Mouse (Mus musculus) forebrain, embryonic 11.5 days (tissue): ENCODE measurements around the gene Dab2ip. TPM values are rescaled to one million over a fixed set of nuclear protein-coding genes. Genes with fewer than 3 reads are reported as not detected.

Experiments used
- ATAC-seq: fragments of 200-750 bp; cut with Nextera tagmentation; replicated peaks from 2 replicates; pipeline ENCODE4 v1.8.0; 2017; ENCODE audit warnings: moderate TSS enrichment; ENCODE audit not compliant: low FRiP score
- DNase-seq: peaks from one replicate; pipeline ENCODE4 v3.0.0-alpha.2; 2017; ENCODE audit warnings: low spot score
- H3K27ac ChIP-seq: fragments of 300-500 bp; sonication (generic); 2 replicates; pipeline ENCODE4 v1.5.1; 2014; ENCODE audit warnings: low read depth, low read length
- H3K27me3 ChIP-seq: fragments of 300-500 bp; sonication (generic); 2 replicates; pipeline ENCODE4 v1.6.1; 2014; ENCODE audit warnings: mild to moderate bottlenecking, low read length, mixed read lengths; ENCODE audit not compliant: control insufficient read depth, insufficient read depth
- H3K36me3 ChIP-seq: fragments of 300-500 bp; sonication (generic); 2 replicates; pipeline ENCODE4 v1.6.1; 2014; ENCODE audit warnings: mild to moderate bottlenecking, low read length, moderate library complexity, mixed read lengths; ENCODE audit not compliant: control insufficient read depth, insufficient read depth
- H3K4me1 ChIP-seq: fragments of 300-500 bp; sonication (generic); replicated peaks from 2 replicates; pipeline ENCODE4 v1.6.1; 2014; ENCODE audit warnings: low read length, mixed read lengths; ENCODE audit not compliant: control insufficient read depth, insufficient read depth
- H3K4me2 ChIP-seq: fragments of 300-500 bp; sonication (generic); 2 replicates; pipeline ENCODE4 v1.6.1; 2014; ENCODE audit warnings: low read depth, mild to moderate bottlenecking, low read length, moderate library complexity, mixed read lengths; ENCODE audit not compliant: severe bottlenecking
- H3K4me3 ChIP-seq: fragments of 300-500 bp; sonication (generic); 2 replicates; pipeline ENCODE4 v1.5.1; 2014; ENCODE audit warnings: low read depth, low read length
- H3K9ac ChIP-seq: fragments of 300-500 bp; sonication (generic); 2 replicates; pipeline ENCODE4 v1.6.1; 2014; ENCODE audit warnings: low read length
- H3K9me3 ChIP-seq: fragments of 300-500 bp; sonication (generic); 2 replicates; pipeline ENCODE4 v1.6.1; 2016; ENCODE audit warnings: low read length, mixed read lengths; ENCODE audit not compliant: control insufficient read depth
- WGBS: fragments of 180-500 bp; shearing (Covaris S2); extraction: QIAGEN DNeasy Blood & Tissue Kit; methylation state at CpG from one replicate; pipeline ENCODE4 v1.1.7; 2014; 5-methylcytosine and 5-hydroxymethylcytosine counted together
- polyA plus RNA-seq: library from polyadenylated mRNA; unstranded; fragments of >200 nt; fragmentation: Nextera tagmentation; extraction: Ambion mirVana; gene quantifications from 2 replicates; pipeline ENCODE4 v1.2.1, GENCODE M21; 2014

Gene Dab2ip
- polyA plus RNA-seq, 1 experiment from 2014 or later: 51.5 TPM

DNA sequence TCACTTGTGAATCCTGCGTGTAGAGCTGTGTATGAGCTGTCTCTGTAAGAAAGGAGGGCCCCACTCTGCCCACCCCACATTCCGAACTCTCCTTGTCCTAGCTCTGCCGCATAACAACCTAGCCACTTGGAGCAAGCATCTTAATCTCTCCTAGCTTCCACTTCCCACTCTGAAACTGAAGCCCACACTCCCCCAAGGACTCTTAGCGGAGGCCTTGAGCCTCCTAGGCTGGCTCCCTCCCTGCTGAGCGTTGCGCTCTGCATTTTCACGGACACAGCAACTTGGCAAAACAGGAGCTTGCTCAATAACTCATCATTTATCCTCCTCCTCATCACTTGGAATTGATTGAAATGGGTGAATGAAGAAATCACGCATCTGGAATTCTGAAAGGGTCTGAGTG, 97.9 kb downstream of the Dab2ip start:
- no peak overlapping the region for H3K9ac ChIP-seq
- DNase-seq: no peak
- H3K27me3 ChIP-seq: no peaks in the 10 kb centered on the region
- no peak for ATAC-seq
- H3K4me2 ChIP-seq: no peak overlapping the region
- no peak overlapping the region for H3K27ac ChIP-seq
- 45% methylated on average over 8 of the region's 8 CpGs for WGBS
- H3K4me3 ChIP-seq: no peak overlapping the region
- H3K4me1 ChIP-seq: peaks cover 5% of the 10 kb centered on the region; the same call in 1 of the 2 replicates
- H3K36me3 ChIP-seq: no peaks in the 10 kb centered on the region
- H3K9me3 ChIP-seq: no peaks in the 10 kb centered on the region

DNA sequence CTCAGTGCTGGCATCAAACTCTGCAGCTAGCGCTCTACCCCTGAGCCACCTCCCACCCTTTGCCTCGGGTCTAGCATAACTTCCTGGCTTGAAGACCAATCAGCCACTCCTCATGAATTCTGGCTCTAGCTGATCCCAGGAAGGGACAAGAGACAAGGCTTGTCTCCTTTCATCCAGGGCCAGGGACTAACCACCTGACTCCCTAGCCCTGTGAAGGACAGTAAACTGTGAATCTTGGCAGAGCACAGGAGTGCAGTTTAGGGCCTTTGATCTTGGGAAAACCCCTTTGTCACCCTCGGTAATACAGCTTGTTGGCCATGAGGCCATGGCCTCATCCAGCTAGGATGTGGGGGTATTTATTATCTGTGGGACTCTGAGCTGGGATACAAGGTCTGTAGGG, 100.2 kb downstream of the Dab2ip start:
- no peak overlapping the region for H3K4me3 ChIP-seq
- no peak for ATAC-seq
- WGBS: 79% methylated on average over 3 of the region's 3 CpGs
- H3K9me3 ChIP-seq: no peaks in the 10 kb centered on the region
- H3K27ac ChIP-seq: no peak overlapping the region
- no peaks in the 10 kb centered on the region for H3K36me3 ChIP-seq
- H3K4me1 ChIP-seq: peaks cover 16% of the 10 kb centered on the region
- no peak for DNase-seq
- H3K9ac ChIP-seq: no peak overlapping the region
- H3K4me2 ChIP-seq: no peak overlapping the region
- H3K27me3 ChIP-seq: no peaks in the 10 kb centered on the region

DNA sequence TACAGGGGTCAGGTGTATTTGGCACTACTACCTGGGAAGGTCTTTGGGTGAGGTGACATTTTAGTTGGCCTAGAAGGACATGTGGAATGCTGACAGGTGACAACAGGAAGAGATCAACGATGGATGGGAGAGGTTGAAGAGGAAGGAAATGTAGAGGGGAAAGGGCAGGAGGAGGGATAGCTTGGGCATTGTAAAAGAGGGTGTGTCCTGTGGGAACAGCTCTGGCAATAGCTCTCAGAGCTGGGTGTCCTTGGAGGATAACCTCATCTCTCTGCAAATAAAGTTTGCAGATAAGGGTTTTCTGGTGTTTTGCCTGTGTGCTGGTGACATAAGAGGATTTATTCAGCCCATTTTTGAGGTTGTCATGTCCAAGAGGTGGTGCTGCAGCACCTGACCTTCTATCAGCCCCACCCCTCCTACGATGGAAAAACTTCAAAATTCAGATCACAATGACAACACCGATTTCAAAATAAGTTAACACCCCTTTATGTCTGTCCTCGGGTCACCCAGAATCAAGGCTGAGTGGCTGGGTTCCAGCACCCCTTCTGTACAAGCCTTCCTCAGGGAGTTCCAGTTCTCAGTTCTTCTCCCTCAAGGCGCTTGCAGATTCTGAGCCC, 101.6 kb downstream of the Dab2ip start:
- Histone ChIP-seq H3K9ac (no peak overlapping the region), H3K9me3 (no peaks in the 10 kb centered on the region), H3K27me3 (no peaks in the 10 kb centered on the region), H3K4me1 (peaks cover 25% of the 10 kb centered on the region), H3K4me3 (no peak overlapping the region), H3K27ac (no peak overlapping the region), H3K4me2 (no peak overlapping the region), H3K36me3 (no peaks in the 10 kb centered on the region)
- DNase-seq (no peak), ATAC-seq (no peak)
- 91% methylated on average over 5 of the region's 5 CpGs for WGBS

DNA sequence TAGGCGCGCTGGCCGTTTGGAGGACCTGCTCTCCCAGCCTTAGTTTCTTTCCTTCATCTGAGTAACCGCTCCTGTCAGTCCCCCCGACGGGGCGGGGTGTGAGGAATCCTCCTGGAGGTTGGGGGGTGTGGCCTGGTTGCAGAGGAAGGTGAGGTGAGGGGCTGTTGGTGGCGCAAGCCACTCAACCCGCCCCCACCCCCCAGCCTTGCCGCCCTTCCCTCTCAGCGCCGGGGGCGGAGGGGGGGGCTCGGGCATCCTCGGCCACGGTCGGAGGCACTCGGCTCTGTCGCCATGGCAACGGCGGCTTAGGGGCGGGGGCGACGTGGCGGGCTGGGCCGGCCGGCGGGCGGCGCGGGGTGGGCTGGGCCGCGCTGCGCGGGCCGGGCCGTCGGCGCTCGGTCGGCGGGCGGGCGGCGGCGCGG, 102.9 kb downstream of the Dab2ip start:
- peak; percentile 75 for ATAC-seq
- Histone ChIP-seq H3K27me3 (no peaks in the 10 kb centered on the region), H3K4me3 (peak overlapping the region; percentile 85), H3K4me1 (peaks cover 25% of the 10 kb centered on the region), H3K36me3 (no peaks in the 10 kb centered on the region), H3K27ac (no peak overlapping the region), H3K9me3 (no peaks in the 10 kb centered on the region), H3K9ac (peak overlapping the region; percentile 90), H3K4me2 (peak overlapping the region; percentile 90)
- DNase-seq: peak; percentile 95
- WGBS: 0% methylated on average over 19 of the region's 47 CpGs

DNA sequence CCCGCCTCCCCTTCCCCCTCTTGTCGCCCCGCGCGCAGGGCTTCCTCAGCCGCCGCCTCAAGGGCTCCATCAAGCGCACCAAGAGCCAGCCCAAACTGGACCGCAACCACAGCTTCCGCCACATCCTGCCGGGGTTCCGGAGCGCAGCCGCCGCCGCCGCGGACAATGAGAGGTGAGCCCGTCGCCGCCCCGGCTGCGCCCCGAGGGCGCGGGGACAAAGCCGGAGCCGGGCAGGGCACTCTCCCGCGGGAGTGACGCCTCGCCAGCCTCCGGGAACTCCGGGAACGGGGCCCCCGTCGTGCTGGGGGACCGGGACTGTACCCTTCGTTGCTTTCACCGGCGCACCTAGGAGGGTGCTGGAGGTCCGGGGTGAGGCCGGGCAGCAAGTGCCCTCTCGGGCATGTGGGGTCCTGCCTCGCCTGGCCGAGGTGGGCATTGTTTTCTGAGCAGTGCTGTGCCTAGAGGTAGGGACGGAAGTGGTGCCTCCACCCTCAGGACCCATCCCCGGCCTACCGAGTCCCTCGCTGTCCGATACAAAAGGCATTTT, 103.5 kb downstream of the Dab2ip start:
- peak overlapping the region; percentile 90 for H3K9ac ChIP-seq
- peak overlapping the region; percentile 68 for H3K27ac ChIP-seq
- H3K27me3 ChIP-seq: no peaks in the 10 kb centered on the region
- no peaks in the 10 kb centered on the region for H3K9me3 ChIP-seq
- H3K36me3 ChIP-seq: no peaks in the 10 kb centered on the region
- under 1% methylated on average over 43 of the region's 51 CpGs for WGBS
- H3K4me2 ChIP-seq: peak overlapping the region; percentile 90
- peaks cover 22% of the 10 kb centered on the region for H3K4me1 ChIP-seq
- DNase-seq: peak; percentile 79
- ATAC-seq: peak; percentile 62
- peak overlapping the region; percentile 85 for H3K4me3 ChIP-seq

DNA sequence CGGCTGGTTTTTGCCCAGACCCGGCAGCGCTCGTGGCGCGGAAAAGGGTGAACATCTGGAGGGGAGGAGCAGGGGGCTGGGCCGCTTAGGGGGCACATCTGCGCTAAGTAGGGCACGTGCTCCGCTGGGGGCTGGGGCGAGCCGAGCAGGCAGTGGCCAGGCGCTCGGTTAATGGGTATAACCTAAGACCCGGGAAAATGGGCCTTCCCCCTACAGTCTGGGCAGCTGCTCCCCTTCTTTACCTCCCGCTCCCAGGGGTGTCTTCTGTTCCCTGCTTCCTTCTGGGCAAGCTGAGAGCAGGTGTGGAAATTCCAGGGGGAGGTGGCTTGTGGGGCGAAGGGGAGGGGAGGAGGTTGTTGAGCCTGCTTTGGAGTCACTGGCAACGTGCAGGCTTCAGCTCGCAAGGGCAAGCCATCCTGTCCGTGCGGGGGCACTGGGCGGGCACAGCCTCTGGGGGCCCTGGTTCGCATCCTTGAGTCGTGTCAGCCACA, 104.0 kb downstream of the Dab2ip start:
- Histone ChIP-seq H3K4me1 (peaks cover 20% of the 10 kb centered on the region), H3K36me3 (no peaks in the 10 kb centered on the region)
- DNase-seq: no peak

DNA sequence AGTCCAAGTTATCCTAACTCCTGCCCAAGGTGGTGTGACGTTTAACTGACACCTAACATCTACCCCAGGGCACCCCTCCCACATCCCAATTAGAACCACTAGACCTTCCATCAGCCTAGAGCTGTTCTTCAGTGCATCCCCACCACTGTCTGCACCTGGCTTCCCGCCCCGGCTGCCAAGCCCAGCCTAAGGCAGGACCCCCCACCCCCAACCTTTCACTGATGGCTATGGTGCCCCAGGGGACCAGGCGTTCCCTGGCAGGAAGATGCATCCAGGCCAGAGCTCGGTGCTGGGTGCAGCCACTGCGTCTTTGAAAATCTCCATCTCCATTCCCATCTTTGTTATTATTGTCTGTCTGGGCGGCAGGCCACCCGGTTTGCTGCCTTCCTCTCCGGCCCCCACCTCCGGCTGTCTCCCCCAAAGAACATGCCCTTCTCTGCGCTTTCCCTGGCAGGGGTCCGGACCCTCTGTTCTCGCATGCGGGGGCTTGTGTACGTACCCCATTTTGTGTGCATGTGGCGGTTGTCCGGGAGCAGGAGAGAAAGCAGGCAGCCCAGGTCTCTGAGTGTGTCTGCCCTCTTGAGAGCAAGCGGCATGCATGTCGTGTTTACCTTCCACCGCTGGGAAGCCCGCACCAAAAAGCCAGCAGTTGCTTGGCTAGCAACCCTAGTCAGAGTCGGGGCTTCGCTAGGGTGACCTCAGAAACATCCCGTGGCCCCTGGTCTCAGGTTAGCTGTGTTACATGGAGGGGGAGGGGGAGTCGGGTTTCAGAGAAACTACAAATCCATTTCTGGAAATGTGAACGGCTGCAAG, 104.9 kb downstream of the Dab2ip start:
- Histone ChIP-seq H3K9ac (peak overlapping the region; percentile 90), H3K4me3 (peak overlapping the region; percentile 85), H3K4me2 (peak overlapping the region; percentile 90), H3K27me3 (no peaks in the 10 kb centered on the region), H3K4me1 (peaks cover 20% of the 10 kb centered on the region), H3K36me3 (no peaks in the 10 kb centered on the region), H3K9me3 (no peaks in the 10 kb centered on the region), H3K27ac (no peak overlapping the region)
- ATAC-seq: no peak
- 10% methylated on average over 26 of the region's 26 CpGs for WGBS
- DNase-seq: peak; percentile 58

More for the DNA sequence above, 104.0 kb downstream of the Dab2ip start:
- Histone ChIP-seq H3K4me2 (peak overlapping the region; percentile 90), H3K9ac (peak overlapping the region; percentile 90), H3K27ac (peak overlapping the region; percentile 68), H3K27me3 (no peaks in the 10 kb centered on the region), H3K4me3 (peak overlapping the region; percentile 85), H3K9me3 (no peaks in the 10 kb centered on the region)
- ATAC-seq: peak; percentile 66
- under 1% methylated on average over 24 of the region's 24 CpGs for WGBS

DNA sequence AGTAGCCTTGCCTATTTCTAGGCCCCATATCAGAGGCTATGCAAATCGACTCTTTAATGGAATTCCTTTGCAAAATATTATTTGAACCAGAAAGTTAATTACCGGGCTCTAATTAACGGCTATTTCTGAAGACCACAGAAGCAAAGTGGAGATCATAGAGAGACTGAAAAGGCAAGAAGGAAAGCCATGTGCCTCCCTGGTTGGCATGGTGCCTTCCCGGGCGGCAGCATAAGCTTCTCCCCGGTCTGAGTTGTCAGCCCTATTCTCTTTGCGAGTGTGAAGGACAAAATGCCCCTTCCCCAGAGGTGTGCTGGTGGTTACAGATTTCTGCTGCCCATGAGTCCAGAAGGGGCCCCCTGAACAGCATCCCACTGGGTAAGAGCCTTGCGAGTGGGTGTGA, 109.7 kb downstream of the Dab2ip start:
- 86% methylated on average over 8 of the region's 8 CpGs for WGBS
- no peak for ATAC-seq
- Histone ChIP-seq H3K27me3 (no peaks in the 10 kb centered on the region), H3K27ac (no peak overlapping the region), H3K9me3 (no peaks in the 10 kb centered on the region), H3K9ac (no peak overlapping the region), H3K4me2 (no peak overlapping the region), H3K4me3 (no peak overlapping the region), H3K36me3 (no peaks in the 10 kb centered on the region), H3K4me1 (peaks cover 22% of the 10 kb centered on the region)
- no peak for DNase-seq
